Mouse (Mus musculus) ES-E14 (cell line): ENCODE measurements around the gene Nhlrc2.

Experiments
- CHD2 ChIP-seq: IDR thresholded peaks from 2 replicates; pipeline ENCODE4 v1.6.1; 2014; ENCODE audit warnings: mild to moderate bottlenecking, low read depth, low read length, inconsistent platforms
- HCFC1 ChIP-seq: IDR thresholded peaks from 2 replicates; pipeline ENCODE4 v1.6.1; 2012; ENCODE audit warnings: low read length, inconsistent platforms, borderline replicate concordance; ENCODE audit not compliant: insufficient read depth
- MAFK ChIP-seq: IDR thresholded peaks from 2 replicates; pipeline ENCODE4 v1.6.1; 2014; ENCODE audit warnings: mild to moderate bottlenecking, low read depth, low read length, inconsistent platforms; ENCODE audit not compliant: insufficient read depth
- ZC3H11A ChIP-seq: IDR thresholded peaks from 2 replicates; pipeline ENCODE4 v1.6.1; 2012; ENCODE audit warnings: low read depth, mild to moderate bottlenecking, inconsistent platforms, low read length, borderline replicate concordance

DNA sequence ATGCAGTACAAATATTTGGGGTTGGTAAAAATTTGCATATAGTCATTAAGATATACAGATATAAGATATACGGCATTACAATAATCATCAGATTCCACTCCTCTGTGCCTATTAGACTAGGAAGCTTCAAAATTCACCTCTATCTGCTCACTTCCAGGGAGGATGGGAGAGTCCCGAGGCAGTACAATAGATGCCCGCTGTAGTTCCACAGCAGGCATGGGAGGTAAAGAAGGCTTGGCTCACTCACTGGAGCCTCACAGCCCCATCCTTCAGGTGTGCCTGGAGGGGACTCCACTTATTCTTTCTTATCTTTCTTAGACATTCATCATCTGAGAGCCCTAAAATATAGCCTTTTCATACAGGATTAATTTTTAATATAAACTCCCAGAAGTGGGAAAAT lies 13.7 kb upstream of the Nhlrc2 start:
- TF ChIP-seq MAFK (no peak), HCFC1 (no peak), CHD2 (no peak), ZC3H11A (no peak)
